Mouse (Mus musculus) liver, adult 2 months (tissue): ENCODE measurements at regions not wholly inside any gene's neighbourhood (a gene's known extent, or its start where the extent isn't known, plus 50 kb on each side); places are given as distances from the start of the nearest gene placed in this dataset.

ENCODE experiments used
- DNase-seq: peaks from one replicate; pipeline ENCODE4 v3.0.0-alpha.2; 2011; ENCODE audit warnings: low read depth, low spot score; ENCODE audit errors: extremely low read depth
- H3K27ac ChIP-seq: fragments of 200-500 bp; replicated peaks from 2 replicates; pipeline ENCODE4 v1.5.1; 2012; ENCODE audit warnings: low read depth, mild to moderate bottlenecking, control low read depth, inconsistent platforms, low read length; ENCODE audit not compliant: insufficient read depth
- H3K27me3 ChIP-seq: fragments of 200-500 bp; 2 replicates; pipeline ENCODE4 v1.6.1; 2012; ENCODE audit warnings: mild to moderate bottlenecking, moderate library complexity, low read length, inconsistent platforms; ENCODE audit not compliant: control insufficient read depth, insufficient read depth
- H3K36me3 ChIP-seq: fragments of 200-500 bp; 2 replicates; pipeline ENCODE4 v1.6.1; 2012; ENCODE audit warnings: low read length, inconsistent platforms; ENCODE audit not compliant: control insufficient read depth, insufficient read depth
- H3K4me1 ChIP-seq: fragments of 200-500 bp; 2 replicates; pipeline ENCODE4 v1.6.1; 2011; ENCODE audit warnings: low read length; ENCODE audit not compliant: control insufficient read depth, insufficient read depth
- H3K4me3 ChIP-seq: fragments of 200-500 bp; 2 replicates; pipeline ENCODE4 v1.5.1; 2011; ENCODE audit warnings: low read depth, mild to moderate bottlenecking, control low read depth, low read length, moderate library complexity; ENCODE audit not compliant: insufficient read depth
- H3K79me2 ChIP-seq: fragments of 200-500 bp; 2 replicates; pipeline ENCODE4 v1.6.1; 2012; ENCODE audit warnings: inconsistent platforms, mild to moderate bottlenecking, low read length, moderate library complexity; ENCODE audit not compliant: control insufficient read depth, insufficient read depth
- H3K9ac ChIP-seq: fragments of 200-500 bp; 2 replicates; pipeline ENCODE4 v1.6.1; 2012; ENCODE audit warnings: low read depth, mild to moderate bottlenecking, control low read depth, inconsistent platforms, low read length
- CTCF ChIP-seq: fragments of 200-500 bp; IDR thresholded peaks from 2 replicates; pipeline ENCODE4 v1.5.1; 2011; ENCODE audit warnings: low read depth, low read length, control low read depth
- POLR2A ChIP-seq: fragments of 200-500 bp; IDR thresholded peaks from 2 replicates; pipeline ENCODE4 v1.6.1; 2011; ENCODE audit warnings: low read length, control low read depth; ENCODE audit not compliant: insufficient read depth; ENCODE audit errors: extremely low read depth
- WGBS: fragments of 180-500 bp; shearing (Covaris S2); methylation state at CpG from one replicate; pipeline ENCODE4 v1.1.7; 2018; 5-methylcytosine and 5-hydroxymethylcytosine counted together

DNA sequence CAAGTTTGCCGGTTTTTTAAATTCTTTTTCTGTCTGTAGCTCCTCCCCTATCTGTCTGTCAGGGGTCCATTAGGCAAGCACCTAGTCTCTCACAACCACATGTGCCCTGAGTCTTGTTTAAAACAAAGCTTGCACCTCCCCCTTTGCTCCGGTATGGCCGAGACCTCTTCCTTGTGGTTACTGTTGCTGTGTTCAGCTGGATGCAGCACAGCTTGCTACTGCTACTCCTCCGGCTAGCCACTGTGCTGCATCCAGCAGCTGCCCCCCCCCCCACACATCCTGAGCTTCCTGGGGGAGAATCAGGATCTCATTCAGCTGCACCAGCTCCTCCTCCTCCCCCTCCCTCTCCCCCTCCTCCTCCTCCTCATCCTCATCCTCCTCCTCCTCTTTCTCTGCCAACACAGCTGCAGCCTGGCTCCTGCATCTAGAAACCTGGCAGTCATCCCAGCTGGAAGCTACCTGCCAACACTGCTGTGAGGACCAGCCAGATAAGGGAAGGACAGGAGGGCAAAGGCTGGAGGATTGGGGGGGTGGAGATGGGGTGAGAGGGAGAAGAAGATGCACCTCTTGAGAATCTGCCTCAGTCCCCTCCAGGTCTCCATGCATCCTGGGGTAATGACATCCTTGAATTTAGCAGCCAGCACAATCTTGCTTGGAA is 114.8 kb upstream of the Tmem260 start:
- H3K4me3 ChIP-seq: no peak overlapping the region
- TF ChIP-seq POLR2A (no peak), CTCF (no peak)
- H3K4me1 ChIP-seq: no peaks in the 10 kb centered on the region
- H3K9ac ChIP-seq: no peak overlapping the region
- H3K36me3 ChIP-seq: no peaks in the 10 kb centered on the region
- WGBS: 15% methylated on average over 4 of the region's 4 CpGs
- DNase-seq: peak; percentile 69
- no peaks in the 10 kb centered on the region for H3K79me2 ChIP-seq
- H3K27ac ChIP-seq: no peak overlapping the region
- H3K27me3 ChIP-seq: no peaks in the 10 kb centered on the region

DNA sequence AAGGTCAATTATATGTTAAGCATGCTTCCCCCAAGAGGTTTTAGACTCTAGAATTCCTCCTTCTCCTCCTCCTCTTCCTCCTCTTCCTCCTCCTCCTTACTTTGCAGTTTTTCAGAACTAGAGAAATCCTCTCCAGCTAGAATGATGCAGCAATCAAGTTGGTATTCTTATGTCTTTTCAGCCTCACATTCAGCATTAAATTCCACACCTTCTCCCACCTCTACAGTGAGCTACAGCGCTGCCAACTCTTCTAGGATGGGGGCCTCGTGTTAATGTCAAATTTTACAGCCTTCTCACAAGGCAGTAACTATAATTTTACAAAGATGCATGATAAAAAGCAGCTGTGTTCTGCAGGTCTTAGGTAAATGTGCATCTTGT is 114.3 kb upstream of the Tmem260 start:
- no peaks in the 10 kb centered on the region for H3K27me3 ChIP-seq
- H3K4me1 ChIP-seq: no peaks in the 10 kb centered on the region
- H3K27ac ChIP-seq: no peak overlapping the region
- H3K79me2 ChIP-seq: no peaks in the 10 kb centered on the region
- TF ChIP-seq CTCF: no peak
- no peak for TF ChIP-seq POLR2A
- no peak for DNase-seq
- WGBS: 80% methylated on average over 2 of the region's 2 CpGs
- H3K4me3 ChIP-seq: no peak overlapping the region
- no peaks in the 10 kb centered on the region for H3K36me3 ChIP-seq
- H3K9ac ChIP-seq: no peak overlapping the region

DNA sequence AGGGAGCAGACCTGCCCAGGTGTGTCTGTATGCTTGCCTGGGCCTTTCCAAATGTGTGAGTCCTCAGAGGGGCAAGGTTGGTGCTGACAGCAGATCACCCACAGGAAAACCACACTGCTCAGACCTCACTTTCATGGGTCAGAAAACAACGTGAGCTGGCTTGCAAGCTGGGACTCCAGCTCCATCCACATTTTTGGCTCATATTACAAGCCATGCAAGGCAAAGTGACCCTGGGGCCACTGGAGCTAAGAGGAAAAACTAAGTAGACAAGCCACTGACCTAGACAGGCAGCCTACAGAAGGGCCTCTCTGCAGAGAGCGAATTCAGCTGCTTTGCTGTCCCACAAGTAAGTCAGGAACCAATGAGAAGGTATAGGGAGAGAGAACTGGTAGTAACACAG is 113.7 kb upstream of the Tmem260 start:
- WGBS: 34% methylated on average over 2 of the region's 2 CpGs
- DNase-seq: peak; percentile 43
- no peaks in the 10 kb centered on the region for H3K27me3 ChIP-seq

DNA sequence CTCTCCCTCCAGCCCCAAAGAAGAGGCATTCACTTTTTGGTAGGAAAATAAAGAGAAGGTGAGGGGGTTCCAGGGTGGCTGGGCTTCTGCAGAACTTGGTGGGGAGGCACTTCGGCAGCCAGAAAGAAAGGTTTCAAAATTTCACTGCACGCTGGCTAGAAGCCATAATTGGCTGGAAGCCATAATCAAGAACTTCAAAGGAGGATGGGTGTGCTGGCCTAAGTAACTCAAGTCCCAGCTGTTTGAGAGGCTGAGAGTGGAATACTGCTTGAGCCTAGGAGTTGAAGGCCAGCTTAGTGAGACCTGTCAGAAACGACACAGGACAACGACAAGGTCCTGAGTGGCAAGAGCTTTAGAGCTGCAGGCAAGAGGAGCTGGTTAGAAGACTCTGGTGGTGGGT is 113.3 kb upstream of the Tmem260 start:
- Histone ChIP-seq H3K27me3 (no peaks in the 10 kb centered on the region), H3K4me1 (no peaks in the 10 kb centered on the region), H3K4me3 (no peak overlapping the region), H3K27ac (no peak overlapping the region), H3K36me3 (no peaks in the 10 kb centered on the region), H3K79me2 (no peaks in the 10 kb centered on the region), H3K9ac (no peak overlapping the region)
- DNase-seq: peak; percentile 51
- WGBS: 39% methylated on average over 4 of the region's 4 CpGs
- TF ChIP-seq POLR2A: no peak
- no peak for TF ChIP-seq CTCF

More for the DNA sequence above, 113.7 kb upstream of the Tmem260 start:
- Histone ChIP-seq H3K27ac (no peak overlapping the region), H3K79me2 (no peaks in the 10 kb centered on the region), H3K4me1 (no peaks in the 10 kb centered on the region), H3K4me3 (no peak overlapping the region), H3K9ac (no peak overlapping the region), H3K36me3 (no peaks in the 10 kb centered on the region)
- TF ChIP-seq CTCF (no peak), POLR2A (no peak)

DNA sequence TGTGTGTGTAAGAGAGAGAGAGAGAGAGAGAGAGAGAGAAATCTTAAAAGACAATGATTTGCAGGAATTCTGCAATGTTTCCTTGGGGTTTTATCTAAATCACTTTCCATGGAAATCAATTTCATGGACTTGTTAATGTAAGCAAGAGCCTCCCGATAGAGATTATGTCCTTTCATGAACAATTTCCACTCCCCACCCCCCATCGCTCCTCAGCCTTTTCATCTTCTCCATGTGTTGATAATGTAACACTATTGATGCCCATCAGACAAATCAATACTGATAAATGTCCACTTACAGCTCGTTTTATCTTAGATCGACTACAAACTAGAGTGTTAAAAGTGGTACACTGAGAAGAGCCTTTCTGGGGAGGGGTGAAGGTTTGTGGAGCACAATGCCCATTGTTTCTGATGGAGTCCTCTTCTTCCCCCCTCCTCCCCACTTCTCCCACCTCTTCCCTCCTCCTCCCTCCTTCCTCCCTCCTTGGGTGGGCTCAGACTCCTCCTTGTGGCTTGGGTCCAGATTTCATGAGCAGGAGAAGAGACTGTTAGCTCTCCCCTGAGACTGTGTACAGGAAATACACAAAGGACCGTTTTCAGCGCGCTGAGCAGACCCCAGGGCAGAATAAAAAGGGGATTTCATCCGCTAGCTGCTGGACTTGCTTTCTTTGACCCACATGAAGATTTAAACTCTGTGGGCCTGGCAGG is 111.7 kb upstream of the Tmem260 start:
- 61% methylated on average over 8 of the region's 8 CpGs for WGBS

DNA sequence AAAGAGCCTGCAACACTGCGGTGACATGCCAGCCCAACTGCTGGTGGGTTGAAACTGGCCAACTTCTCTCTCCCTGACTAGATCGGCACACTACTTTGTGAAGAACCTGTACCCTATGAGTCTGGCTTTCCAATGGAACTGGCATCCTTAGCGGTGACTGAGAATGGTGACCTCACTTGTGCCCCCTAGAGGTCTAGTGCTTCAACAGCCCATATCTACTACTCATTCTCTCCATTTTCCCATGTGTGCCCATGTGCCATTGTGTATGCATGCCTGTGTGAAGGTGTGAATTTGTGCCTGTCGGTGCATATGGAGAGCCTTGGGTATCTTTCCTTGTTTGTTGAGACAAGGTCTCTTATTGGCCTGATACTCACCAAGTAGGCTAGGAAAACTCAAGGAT is 106.5 kb upstream of the Tmem260 start:
- H3K27ac ChIP-seq: no peak overlapping the region
- WGBS: 80% methylated on average over 4 of the region's 4 CpGs

More for the DNA sequence above, 111.7 kb upstream of the Tmem260 start:
- no peaks in the 10 kb centered on the region for H3K27me3 ChIP-seq
- no peak overlapping the region for H3K9ac ChIP-seq
- no peak for DNase-seq
- H3K4me3 ChIP-seq: no peak overlapping the region
- no peaks in the 10 kb centered on the region for H3K4me1 ChIP-seq
- H3K36me3 ChIP-seq: no peaks in the 10 kb centered on the region
- no peaks in the 10 kb centered on the region for H3K79me2 ChIP-seq
- H3K27ac ChIP-seq: no peak overlapping the region
- TF ChIP-seq POLR2A: no peak
- TF ChIP-seq CTCF: no peak

More for the DNA sequence above, 106.5 kb upstream of the Tmem260 start:
- Histone ChIP-seq H3K4me3 (no peak overlapping the region), H3K4me1 (no peaks in the 10 kb centered on the region), H3K27me3 (no peaks in the 10 kb centered on the region), H3K9ac (no peak overlapping the region), H3K36me3 (no peaks in the 10 kb centered on the region), H3K79me2 (no peaks in the 10 kb centered on the region)
- no peak for DNase-seq
- TF ChIP-seq CTCF: no peak; the same call in 1 of the 2 replicates
- no peak for TF ChIP-seq POLR2A
